Mouse (Mus musculus): ENCODE results near the gene Iqcf5. TPM values are rescaled to one million over a fixed set of nuclear protein-coding genes. Genes with fewer than 3 reads are reported as not detected.

The Iqcf5 gene
- polyA plus RNA-seq (2017; shearing (Covaris generic)) = not detected

GRCm38 (mm10) chr9:106514273-106514672 is at the start of gene Iqcf5:
Gene Iqcf5 (plus strand): TSS chr9:106514573.

GRCm38 (mm10) chr9:106465571-106466200 is 48.7 kb upstream of the Iqcf5 start, which contains the start of gene Gpr62:
Gene Gpr62 (minus strand): TSS chr9:106465938.

GRCm38 (mm10) chr9:106475663-106476001 is 38.7 kb upstream of the Iqcf5 start, which contains the start of gene Rrp9:
Gene Rrp9 (plus strand): TSS chr9:106475963.

GRCm38 (mm10) chr9:106476924-106477484 is 37.4 kb upstream of the Iqcf5 start, which contains the start of gene Parp3:
Gene Parp3 (minus strand): TSS chr9:106476949.

GRCm38 (mm10) chr9:106499667-106500066 is 14.7 kb upstream of the Iqcf5 start, which contains the start of gene Iqcf1:
Gene Iqcf1 (plus strand): TSS chr9:106499967.

GRCm38 (mm10) chr9:106561531-106561930 is 47.2 kb downstream of the Iqcf5 start, which contains the start of gene Iqcf3:
Gene Iqcf3 (minus strand): TSS chr9:106561631.

Other genes starting within 250 kb of the Iqcf5 start
- gene Poc1a, start 233.5 kb upstream of the Iqcf5 start, polyA plus RNA-seq (2017; shearing (Covaris generic)) = 6.2 TPM
- gene Dusp7, start 145.9 kb upstream of the Iqcf5 start, polyA plus RNA-seq (2017; shearing (Covaris generic)) = 10.4 TPM
- 892 TPM for gene Rpl29, start 85.1 kb upstream of the Iqcf5 start, polyA plus RNA-seq (2017; shearing (Covaris generic))
- gene Acy1, start 76.3 kb upstream of the Iqcf5 start, polyA plus RNA-seq (2017; shearing (Covaris generic)) = 23.3 TPM
- 15.2 TPM for gene Abhd14b, start 67.1 kb upstream of the Iqcf5 start, polyA plus RNA-seq (2017; shearing (Covaris generic))
- gene Abhd14a, start 66.9 kb upstream of the Iqcf5 start, polyA plus RNA-seq (2017; shearing (Covaris generic)) = 17.7 TPM
- gene Pcbp4, start 61.3 kb upstream of the Iqcf5 start, polyA plus RNA-seq (2017; shearing (Covaris generic)) = 13.3 TPM
- gene Gpr62, start 48.6 kb upstream of the Iqcf5 start, polyA plus RNA-seq (2017; shearing (Covaris generic)) = not detected
- gene Rrp9, start 38.6 kb upstream of the Iqcf5 start, polyA plus RNA-seq (2017; shearing (Covaris generic)) = 91.7 TPM
- 73.6 TPM for gene Parp3, start 37.6 kb upstream of the Iqcf5 start, polyA plus RNA-seq (2017; shearing (Covaris generic))
- not detected for gene Iqcf1, start 14.6 kb upstream of the Iqcf5 start, polyA plus RNA-seq (2017; shearing (Covaris generic))
- gene Iqcf3, start 47.1 kb downstream of the Iqcf5 start, polyA plus RNA-seq (2017; shearing (Covaris generic)) = not detected
- not detected for gene Iqcf4, start 56.4 kb downstream of the Iqcf5 start, polyA plus RNA-seq (2017; shearing (Covaris generic))
- gene Iqcf6, start 112.0 kb downstream of the Iqcf5 start, polyA plus RNA-seq (2017; shearing (Covaris generic)) = not detected
- gene Grm2, start 141.5 kb downstream of the Iqcf5 start, polyA plus RNA-seq (2017; shearing (Covaris generic)) = not detected
- gene Tex264, start 171.4 kb downstream of the Iqcf5 start, polyA plus RNA-seq (2017; shearing (Covaris generic)) = 76.0 TPM